Mouse (Mus musculus) midbrain, embryonic 12.5 days (tissue): ENCODE measurements at regions not wholly inside any gene's neighbourhood (a gene's known extent, or its start where the extent isn't known, plus 50 kb on each side); places are given as distances from the start of the nearest gene placed in this dataset.

ENCODE experiments used
- ATAC-seq: fragments of 200-750 bp; cut with Nextera tagmentation; 2 replicates; pipeline ENCODE4 v1.8.0; 2017; ENCODE audit warnings: low read depth, moderate TSS enrichment, moderate library complexity; ENCODE audit not compliant: low FRiP score
- H3K27ac ChIP-seq: fragments of 300-500 bp; sonication (generic); replicated peaks from 2 replicates; pipeline ENCODE4 v1.5.1; 2016; ENCODE audit warnings: mild to moderate bottlenecking
- H3K27me3 ChIP-seq: fragments of 300-500 bp; sonication (generic); 2 replicates; pipeline ENCODE4 v1.6.1; 2016; ENCODE audit warnings: mild to moderate bottlenecking
- H3K36me3 ChIP-seq: fragments of 300-500 bp; sonication (generic); 2 replicates; pipeline ENCODE4 v1.6.1; 2016
- H3K4me1 ChIP-seq: fragments of 300-500 bp; sonication (generic); 2 replicates; pipeline ENCODE4 v1.6.1; 2016
- H3K4me2 ChIP-seq: fragments of 300-500 bp; sonication (generic); replicated peaks from 2 replicates; pipeline ENCODE4 v1.6.1; 2016; ENCODE audit warnings: mild to moderate bottlenecking, moderate library complexity
- H3K4me3 ChIP-seq: fragments of 300-500 bp; sonication (generic); 2 replicates; pipeline ENCODE4 v1.5.1; 2016; ENCODE audit warnings: mild to moderate bottlenecking
- H3K9ac ChIP-seq: fragments of 300-500 bp; sonication (generic); replicated peaks from 2 replicates; pipeline ENCODE4 v1.6.1; 2016; ENCODE audit warnings: mild to moderate bottlenecking, moderate library complexity
- H3K9me3 ChIP-seq: fragments of 300-500 bp; sonication (generic); 2 replicates; pipeline ENCODE4 v1.6.1; 2016; ENCODE audit warnings: mild to moderate bottlenecking
- WGBS: fragments of 180-500 bp; shearing (Covaris S2); methylation state at CpG from one replicate; pipeline ENCODE4 v1.1.7; 2016; 5-methylcytosine and 5-hydroxymethylcytosine counted together

- Histone ChIP-seq H3K9me3 (no peaks in the 10 kb centered on the region), H3K36me3 (no peaks in the 10 kb centered on the region), H3K4me1 (peaks cover 3% of the 10 kb centered on the region; the same call in 1 of the 2 replicates), H3K4me2 (no peak overlapping the region), H3K27me3 (peaks cover 19% of the 10 kb centered on the region; the same call in 1 of the 2 replicates), H3K4me3 (no peak overlapping the region), H3K27ac (no peak overlapping the region), H3K9ac (no peak overlapping the region)
- 94% methylated on average over 3 of the region's 3 CpGs for WGBS
- ATAC-seq = no peak
These were observed 113.4 kb upstream of the Cpsf6 start for GRCm38 (mm10) chr10:117493091-117493823.

- Histone ChIP-seq H3K9me3 (no peaks in the 10 kb centered on the region), H3K4me3 (no peak overlapping the region), H3K9ac (no peak overlapping the region), H3K27ac (no peak overlapping the region), H3K4me1 (peaks cover 3% of the 10 kb centered on the region; the same call in 1 of the 2 replicates), H3K36me3 (no peaks in the 10 kb centered on the region), H3K27me3 (peaks cover 13% of the 10 kb centered on the region; the same call in 1 of the 2 replicates), H3K4me2 (no peak overlapping the region)
- 52% methylated on average over 5 of the region's 5 CpGs for WGBS
- no peak for ATAC-seq
These were observed 112.7 kb upstream of the Cpsf6 start for GRCm38 (mm10) chr10:117492391-117492990.

- Histone ChIP-seq H3K4me1 (peaks cover 3% of the 10 kb centered on the region; the same call in 1 of the 2 replicates), H3K4me3 (no peak overlapping the region), H3K36me3 (no peaks in the 10 kb centered on the region), H3K9me3 (no peaks in the 10 kb centered on the region), H3K4me2 (no peak overlapping the region), H3K9ac (no peak overlapping the region), H3K27me3 (peaks cover 9% of the 10 kb centered on the region; the same call in 1 of the 2 replicates), H3K27ac (no peak overlapping the region)
- no peak for ATAC-seq
- WGBS = 77% methylated on average over 1 of the region's 1 CpGs
These were observed 111.9 kb upstream of the Cpsf6 start for GRCm38 (mm10) chr10:117491711-117492110.

GRCm38 (mm10) chr10:117490851-117491595 lies 111.2 kb upstream of the Cpsf6 start:
- no peak overlapping the region for H3K27ac ChIP-seq
- no peak overlapping the region for H3K4me3 ChIP-seq
- H3K27me3 ChIP-seq = peaks cover 9% of the 10 kb centered on the region; the same call in 1 of the 2 replicates
- no peak overlapping the region for H3K4me2 ChIP-seq
- H3K36me3 ChIP-seq = no peaks in the 10 kb centered on the region
- 93% methylated on average over 4 of the region's 4 CpGs for WGBS
- no peak overlapping the region for H3K9ac ChIP-seq
- H3K9me3 ChIP-seq = no peaks in the 10 kb centered on the region
- no peak for ATAC-seq
- H3K4me1 ChIP-seq = peaks cover 2% of the 10 kb centered on the region; the same call in 1 of the 2 replicates

DNA sequence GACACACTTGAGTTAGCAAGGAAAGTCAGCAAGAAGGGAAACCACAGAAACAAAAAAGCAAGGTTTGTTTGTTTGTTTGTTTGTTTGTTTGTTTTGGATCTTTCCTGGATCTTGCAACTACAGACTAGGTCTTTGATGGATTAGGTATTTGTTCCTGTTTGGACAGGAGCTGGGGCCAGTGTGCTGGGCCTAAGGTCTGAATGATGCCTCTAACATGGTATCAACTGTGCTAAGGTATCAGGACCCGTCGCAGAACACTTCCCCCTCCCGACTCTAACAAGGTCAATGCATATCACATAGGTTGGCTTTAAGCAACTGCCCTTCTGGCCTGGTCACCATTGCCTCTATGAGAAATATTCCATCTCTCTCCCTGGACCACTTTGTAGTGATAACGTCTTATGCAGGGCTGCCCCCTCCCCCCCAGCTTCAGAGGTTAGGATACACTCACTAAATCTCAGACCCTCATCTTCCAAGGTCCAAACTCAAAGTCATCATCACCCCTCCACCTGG lies 103.3 kb upstream of the Cpsf6 start:
- no peak overlapping the region for H3K4me3 ChIP-seq
- no peaks in the 10 kb centered on the region for H3K36me3 ChIP-seq
- 94% methylated on average over 4 of the region's 4 CpGs for WGBS
- H3K9me3 ChIP-seq = no peaks in the 10 kb centered on the region
- H3K4me1 ChIP-seq = peaks cover 4% of the 10 kb centered on the region; the same call in 1 of the 2 replicates
- no peak overlapping the region for H3K27ac ChIP-seq
- H3K27me3 ChIP-seq = peaks cover 29% of the 10 kb centered on the region
- ATAC-seq = no peak
- no peak overlapping the region for H3K9ac ChIP-seq
- no peak overlapping the region for H3K4me2 ChIP-seq

DNA sequence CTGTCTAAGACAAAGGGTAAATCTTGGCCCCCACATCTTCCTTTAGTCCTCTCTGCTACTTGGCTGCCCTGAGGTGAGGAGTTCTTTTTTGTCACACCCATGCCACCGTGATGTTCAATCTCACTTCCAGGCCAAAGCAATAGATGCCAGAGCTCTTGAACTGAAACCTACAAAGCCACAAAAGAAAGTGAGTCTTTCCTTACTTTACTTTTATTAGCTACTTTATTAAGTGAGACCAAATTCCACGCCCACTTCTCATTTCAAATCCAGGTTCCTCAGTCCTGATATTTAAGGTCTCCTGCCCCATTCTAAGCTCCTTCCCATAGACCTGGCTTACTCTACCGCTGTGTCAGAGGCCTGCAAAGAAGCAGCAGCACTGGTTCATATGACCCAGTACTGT lies 102.5 kb upstream of the Cpsf6 start:
- Histone ChIP-seq H3K27me3 (peaks cover 29% of the 10 kb centered on the region), H3K4me1 (peaks cover 12% of the 10 kb centered on the region), H3K9ac (no peak overlapping the region), H3K9me3 (no peaks in the 10 kb centered on the region), H3K36me3 (no peaks in the 10 kb centered on the region), H3K4me3 (no peak overlapping the region), H3K27ac (no peak overlapping the region), H3K4me2 (no peak overlapping the region)
- WGBS = 88% methylated on average over 3 of the region's 3 CpGs
- ATAC-seq = no peak

GRCm38 (mm10) chr10:117481341-117481990 lies 101.7 kb upstream of the Cpsf6 start:
- Histone ChIP-seq H3K27ac (no peak overlapping the region), H3K27me3 (peaks cover 29% of the 10 kb centered on the region), H3K9me3 (no peaks in the 10 kb centered on the region), H3K36me3 (no peaks in the 10 kb centered on the region), H3K9ac (no peak overlapping the region), H3K4me2 (no peak overlapping the region), H3K4me3 (no peak overlapping the region), H3K4me1 (peaks cover 12% of the 10 kb centered on the region)
- no peak for ATAC-seq
- WGBS = 84% methylated on average over 5 of the region's 5 CpGs

DNA sequence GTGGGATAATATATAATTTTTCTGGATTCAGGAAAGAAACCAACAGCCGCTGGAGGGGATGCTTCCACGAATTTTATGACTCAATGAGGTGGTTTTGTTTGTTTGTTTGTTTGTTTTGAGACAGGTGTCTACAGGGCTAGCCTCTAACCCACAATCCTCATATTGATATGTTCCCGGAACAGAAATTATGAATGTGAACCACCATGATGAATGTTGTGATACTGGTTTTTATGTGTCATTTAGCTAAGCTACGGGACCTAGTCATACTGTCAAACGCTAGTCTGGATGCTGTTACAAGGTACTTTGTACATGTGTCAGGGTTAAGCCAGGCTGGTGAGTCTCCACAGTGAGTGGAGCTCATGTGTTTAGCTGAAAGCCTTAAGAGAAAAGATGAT lies 100.6 kb upstream of the Cpsf6 start:
- ATAC-seq = no peak
- Histone ChIP-seq H3K27me3 (peaks cover 33% of the 10 kb centered on the region), H3K4me1 (peaks cover 12% of the 10 kb centered on the region)

DNA sequence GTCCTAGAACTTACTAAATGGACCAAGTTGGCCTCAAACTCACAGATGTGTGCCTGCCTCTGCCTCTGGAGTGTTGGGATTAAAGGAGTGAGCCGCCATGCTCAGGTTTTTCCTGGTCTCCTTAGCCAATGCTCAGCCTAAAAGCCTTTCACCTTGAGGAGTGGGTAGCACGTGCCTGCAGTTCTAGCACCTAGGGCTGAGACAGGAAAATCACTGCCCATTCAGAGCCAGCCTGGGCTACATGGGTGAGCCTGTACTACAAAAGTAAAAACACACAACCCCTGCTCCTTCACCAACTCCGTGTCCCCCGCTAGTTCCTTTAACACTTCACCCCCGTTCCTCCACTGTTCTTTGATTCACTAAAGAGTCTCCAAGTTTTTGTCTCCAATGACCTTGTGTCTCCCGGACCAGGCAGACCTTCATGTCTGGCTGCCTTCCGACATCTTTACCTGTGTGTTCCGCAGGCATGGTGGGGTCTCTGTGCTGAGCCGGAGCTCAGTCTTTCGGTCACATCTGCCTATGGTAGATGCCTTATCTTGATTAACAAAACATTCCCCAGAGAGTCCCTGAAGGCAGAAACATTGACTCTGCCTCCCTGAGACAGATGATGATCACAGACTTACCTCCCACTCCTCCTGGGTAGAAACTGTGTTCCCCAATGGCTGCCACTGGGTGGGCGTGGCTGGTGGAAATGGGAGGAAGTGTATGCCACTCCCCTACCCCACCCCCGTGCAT lies 100.1 kb upstream of the Cpsf6 start:
- Histone ChIP-seq H3K27ac (no peak overlapping the region), H3K4me1 (peaks cover 12% of the 10 kb centered on the region), H3K27me3 (peaks cover 37% of the 10 kb centered on the region), H3K4me2 (no peak overlapping the region), H3K4me3 (no peak overlapping the region), H3K36me3 (no peaks in the 10 kb centered on the region), H3K9me3 (no peaks in the 10 kb centered on the region), H3K9ac (no peak overlapping the region)
- WGBS = 89% methylated on average over 12 of the region's 12 CpGs
- no peak for ATAC-seq

More for the DNA sequence above, 100.6 kb upstream of the Cpsf6 start:
- H3K9me3 ChIP-seq = no peaks in the 10 kb centered on the region
- H3K27ac ChIP-seq = no peak overlapping the region
- H3K4me3 ChIP-seq = no peak overlapping the region
- H3K36me3 ChIP-seq = no peaks in the 10 kb centered on the region
- H3K9ac ChIP-seq = no peak overlapping the region
- H3K4me2 ChIP-seq = no peak overlapping the region
- WGBS = 89% methylated on average over 5 of the region's 5 CpGs

DNA sequence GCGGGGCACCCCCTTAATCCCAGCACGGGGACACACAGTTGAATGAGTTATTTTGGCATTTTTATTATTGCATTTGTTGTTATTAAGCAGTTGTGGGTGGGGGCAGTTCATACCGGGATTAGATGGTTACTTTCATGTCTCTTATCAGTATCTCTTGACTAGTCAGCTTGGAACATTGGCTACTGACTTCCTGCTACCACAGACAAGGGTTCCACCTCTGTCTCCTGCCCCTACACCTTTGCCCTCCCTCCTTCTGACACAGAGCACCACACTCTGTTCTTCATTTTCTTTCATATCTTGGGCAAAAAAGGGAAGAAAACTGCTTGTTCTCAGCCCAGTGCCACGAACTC lies 99.1 kb upstream of the Cpsf6 start:
- peaks cover 46% of the 10 kb centered on the region for H3K27me3 ChIP-seq

More for the DNA sequence above, 99.1 kb upstream of the Cpsf6 start:
- H3K9ac ChIP-seq = no peak overlapping the region
- 58% methylated on average over 4 of the region's 4 CpGs for WGBS
- no peak overlapping the region for H3K27ac ChIP-seq
- H3K4me2 ChIP-seq = no peak overlapping the region
- H3K4me1 ChIP-seq = peaks cover 12% of the 10 kb centered on the region
- H3K4me3 ChIP-seq = no peak overlapping the region
- H3K9me3 ChIP-seq = peaks cover 2% of the 10 kb centered on the region; the same call in 1 of the 2 replicates
- ATAC-seq = no peak
- no peaks in the 10 kb centered on the region for H3K36me3 ChIP-seq
